Mouse (Mus musculus) c-Kit-positive CD71-positive TER-119-negative erythroid progenitor cells, embryonic 14.5 days (primary cell): ENCODE measurements around the gene Smtn.

Experiments used
- DNase-seq: peaks from one replicate; pipeline ENCODE4 v3.0.0-alpha.2; 2013; ENCODE audit warnings: low read depth

Gene Smtn

DNA sequence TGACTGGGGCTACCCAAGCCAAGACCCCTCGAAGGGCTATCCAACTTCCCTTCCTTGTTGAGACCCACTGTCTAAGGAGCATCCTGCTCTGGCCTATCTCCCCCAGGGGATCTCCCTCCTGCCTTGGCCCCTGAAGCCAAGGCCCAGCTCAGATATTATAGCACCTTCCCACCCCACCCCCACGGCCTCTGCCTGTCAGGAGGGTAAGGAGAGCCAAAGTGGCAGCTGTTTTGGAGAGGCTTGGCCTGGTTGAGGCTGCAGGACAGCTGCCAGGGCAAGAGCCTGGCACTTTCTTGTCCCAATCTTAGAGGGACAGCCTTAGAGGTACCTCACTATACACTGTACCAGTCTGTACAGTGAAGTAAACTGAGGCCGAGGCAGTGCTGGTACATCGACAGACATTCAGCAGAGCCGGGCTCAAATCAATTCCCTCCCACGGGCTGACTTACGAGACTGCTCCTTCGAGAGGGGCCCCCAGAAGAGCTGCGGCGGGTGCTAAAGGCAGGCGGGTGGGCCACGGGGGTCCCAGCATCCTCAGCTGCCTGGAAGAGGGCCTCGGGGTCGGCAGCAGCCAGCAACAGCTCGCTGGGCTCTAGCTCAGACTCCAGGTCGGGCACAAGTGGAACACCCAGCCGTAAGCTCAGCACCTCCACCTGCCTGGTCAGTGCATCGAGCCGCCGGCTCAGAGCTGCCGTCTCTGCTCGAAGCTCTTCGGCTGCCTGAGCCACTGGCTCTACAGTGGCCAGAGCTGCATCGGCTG is 13.3 kb downstream of the Smtn start:
- DNase-seq = no peak

DNA sequence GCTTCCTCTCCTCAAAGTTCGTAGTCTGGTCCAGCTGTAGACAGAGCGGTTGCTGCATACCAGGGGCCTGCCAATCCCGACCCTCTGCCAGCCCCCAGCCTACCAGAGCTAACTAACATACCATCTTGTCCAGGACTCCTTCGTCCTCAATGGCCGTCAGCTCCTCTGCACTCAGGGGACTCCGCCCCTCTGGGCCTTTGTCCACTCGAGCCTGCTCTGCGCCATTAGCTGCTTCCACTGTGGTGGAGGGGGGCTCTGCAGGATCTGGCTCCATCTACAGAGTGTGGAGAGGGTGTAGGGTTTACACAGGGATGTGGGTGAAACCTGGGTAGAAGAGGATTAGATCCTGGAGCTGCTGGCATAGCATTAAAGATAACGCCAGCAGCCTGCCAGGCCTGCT is 14.2 kb downstream of the Smtn start:
- DNase-seq = no peak

DNA sequence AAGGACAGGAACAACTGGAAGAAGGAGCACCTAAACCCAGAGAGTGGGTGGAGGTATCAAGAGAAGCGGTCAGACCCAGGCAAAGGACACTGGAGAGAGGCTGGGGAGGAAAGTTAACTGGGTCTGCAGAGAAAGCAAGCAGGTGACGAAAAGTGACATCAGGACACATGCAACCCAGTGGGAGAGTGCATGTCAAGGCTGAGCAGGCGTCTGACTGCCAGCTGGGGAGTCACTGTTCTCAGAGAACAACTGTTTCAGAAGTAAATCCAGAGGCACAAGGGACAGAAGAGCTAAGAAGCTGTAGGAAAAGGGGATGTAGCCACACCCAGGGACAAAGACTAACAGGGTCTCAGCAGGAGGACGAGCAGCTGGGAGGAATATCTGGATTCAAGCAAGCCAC is 14.9 kb downstream of the Smtn start:
- no peak for DNase-seq

DNA sequence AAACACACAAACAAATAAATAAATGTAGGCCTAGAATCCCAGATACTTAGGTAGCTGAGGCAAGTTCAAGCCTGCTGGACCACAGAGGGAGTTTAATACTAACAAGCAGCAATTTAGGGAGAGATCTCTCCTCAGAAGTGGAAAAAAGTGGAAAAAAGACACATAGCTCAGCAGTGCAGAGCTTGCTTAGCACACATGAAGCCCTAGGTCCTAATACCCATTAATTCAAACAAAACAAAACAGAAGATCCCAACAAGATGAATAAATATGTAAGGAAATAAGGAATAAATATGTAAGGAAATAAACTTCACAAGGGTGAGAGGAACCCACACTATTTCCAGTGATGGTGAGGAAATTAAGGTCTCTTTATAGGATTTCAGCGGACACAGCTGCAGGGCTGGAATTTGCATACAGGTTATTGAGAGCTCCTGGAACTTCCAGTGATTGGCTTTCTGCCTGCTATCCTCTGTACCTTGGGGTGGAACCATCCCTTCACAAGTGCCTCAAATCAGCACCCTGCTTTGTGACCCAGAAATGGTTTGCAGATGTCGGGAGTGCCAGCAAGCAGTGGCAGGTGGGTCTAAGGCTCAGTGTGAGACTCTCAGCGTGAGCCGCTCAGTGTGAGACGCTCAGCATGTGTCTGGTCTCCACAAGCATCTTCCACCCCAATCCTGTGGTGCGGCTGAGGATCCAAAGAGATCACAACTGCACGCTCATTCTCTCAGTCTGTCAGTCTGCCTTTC is 16.4 kb downstream of the Smtn start:
- DNase-seq = no peak

DNA sequence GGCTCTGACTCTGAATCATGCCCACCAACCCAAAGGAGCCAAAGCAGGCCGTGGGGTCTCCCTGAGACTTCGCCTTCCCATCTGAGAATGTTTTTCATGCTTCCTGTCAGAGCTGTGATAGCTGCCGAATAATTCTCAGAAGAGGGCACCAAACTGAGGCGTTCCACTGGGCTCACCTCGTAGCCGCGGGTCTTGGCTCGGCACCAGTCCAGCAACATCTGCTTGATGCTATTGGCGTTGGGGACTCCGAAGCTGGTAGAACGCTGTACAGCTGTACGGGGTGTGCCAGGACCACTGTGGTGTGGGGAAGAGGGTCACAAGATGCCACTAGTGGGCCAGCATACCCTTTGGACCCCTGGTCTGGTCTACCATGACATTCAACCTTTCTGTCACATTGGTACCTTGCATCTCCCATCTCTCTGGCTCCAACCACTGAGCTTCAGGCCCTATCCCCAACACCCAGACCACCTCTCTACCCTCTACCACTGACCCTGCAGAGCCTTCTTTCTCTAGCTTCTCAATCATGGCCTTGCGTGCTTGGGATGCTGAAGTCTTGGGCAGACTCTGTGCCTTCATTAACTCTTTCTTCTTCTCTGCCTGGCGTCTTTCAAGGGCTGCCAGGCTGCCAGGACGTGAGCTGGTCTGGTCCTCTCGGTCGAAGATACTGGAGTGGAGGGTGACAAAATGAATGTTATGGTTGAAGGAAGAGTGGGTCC is 18.0 kb downstream of the Smtn start:
- no peak for DNase-seq

DNA sequence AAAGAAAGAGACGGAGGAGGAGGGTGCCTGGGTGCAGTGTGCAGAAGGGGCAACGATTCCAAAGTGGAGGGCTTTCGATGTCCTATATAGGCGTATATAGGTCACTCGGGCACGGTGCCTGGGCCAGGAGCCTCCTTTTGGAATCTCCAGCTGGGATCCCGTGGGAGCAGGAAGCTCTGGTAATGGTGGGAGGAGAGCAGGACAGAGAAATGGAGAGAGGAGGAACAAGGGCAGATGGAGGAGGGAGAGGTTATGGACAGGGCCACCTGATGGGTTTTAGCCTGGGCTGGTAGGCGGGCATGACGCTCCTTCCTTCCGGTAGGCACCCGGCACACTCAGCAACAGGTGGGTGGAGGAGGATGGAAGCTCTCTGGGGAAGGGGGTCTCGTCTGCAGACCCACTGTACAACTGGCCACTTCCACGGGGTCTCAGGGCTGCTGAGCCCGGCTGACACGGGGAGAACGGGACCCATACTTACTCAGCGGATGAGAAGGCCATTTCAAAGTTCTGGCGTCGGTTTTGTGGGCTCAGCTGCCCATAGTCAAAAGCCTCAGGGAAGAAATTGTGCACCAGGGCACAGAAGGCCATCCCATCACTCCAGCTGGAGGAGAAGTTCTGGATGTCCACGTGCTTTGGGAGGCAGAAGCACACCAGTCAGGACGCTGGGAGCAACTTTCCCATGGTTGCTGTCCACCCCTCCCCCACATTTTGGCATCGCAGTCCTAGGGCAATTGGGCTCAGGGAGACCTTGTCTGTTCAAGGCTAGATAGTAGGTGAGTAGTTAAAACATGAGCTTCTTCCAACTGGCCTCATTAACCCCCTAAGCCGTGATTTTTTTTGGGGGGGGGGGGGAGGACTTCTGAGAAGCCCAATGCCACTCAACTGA is 18.8 kb downstream of the Smtn start:
- no peak for DNase-seq

DNA sequence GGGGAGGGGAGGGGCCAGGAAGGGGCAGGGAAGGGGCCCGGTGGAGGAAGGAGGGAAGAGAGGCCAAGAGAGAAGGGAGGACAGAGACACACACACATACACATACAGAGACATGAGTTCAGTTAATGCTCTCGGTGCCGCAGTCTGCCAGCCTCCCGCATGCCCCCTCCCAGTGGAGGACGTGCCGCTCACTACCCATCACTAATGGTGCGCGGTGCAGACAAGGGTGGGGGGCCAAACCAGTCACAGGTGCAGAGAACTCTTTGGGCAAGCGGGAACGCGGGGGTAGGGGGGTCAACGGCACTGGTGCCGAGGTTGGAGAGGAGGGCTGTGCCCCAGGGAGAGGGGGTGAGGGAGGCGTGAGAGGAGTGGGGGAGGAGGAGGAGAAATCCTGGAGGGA is 19.5 kb downstream of the Smtn start:
- no peak for DNase-seq

DNA sequence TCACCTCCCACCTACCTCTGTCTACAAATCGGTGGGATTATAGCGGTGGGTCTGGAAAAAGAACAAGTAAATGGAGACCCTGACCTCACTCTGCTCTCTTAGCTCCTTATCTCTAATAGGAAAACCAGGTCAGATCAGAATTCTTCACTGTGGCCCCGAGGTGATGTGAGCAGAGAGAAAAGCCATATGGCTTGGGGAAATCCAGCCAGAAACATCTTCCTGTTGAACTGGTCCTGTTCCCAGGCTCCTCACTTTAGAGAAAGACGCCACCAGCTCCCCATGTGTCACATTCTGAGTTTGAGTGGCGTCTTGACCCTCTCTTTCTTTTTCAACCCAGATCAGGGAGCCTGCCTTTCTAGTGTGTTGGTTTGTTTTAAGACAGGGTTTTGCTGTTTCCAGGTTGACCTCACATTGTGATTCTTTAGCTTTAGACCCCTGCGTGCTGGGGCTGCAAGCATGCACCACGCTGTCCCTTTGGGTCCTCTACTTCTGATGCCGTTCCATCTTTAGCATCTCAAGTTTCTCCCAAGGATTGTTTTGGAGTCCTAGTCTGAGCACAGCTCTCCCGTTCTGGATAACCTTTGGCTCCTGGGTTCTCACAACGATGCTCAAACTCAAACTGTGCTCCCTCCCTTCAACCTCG is 20.5 kb downstream of the Smtn start:
- no peak for DNase-seq

DNA sequence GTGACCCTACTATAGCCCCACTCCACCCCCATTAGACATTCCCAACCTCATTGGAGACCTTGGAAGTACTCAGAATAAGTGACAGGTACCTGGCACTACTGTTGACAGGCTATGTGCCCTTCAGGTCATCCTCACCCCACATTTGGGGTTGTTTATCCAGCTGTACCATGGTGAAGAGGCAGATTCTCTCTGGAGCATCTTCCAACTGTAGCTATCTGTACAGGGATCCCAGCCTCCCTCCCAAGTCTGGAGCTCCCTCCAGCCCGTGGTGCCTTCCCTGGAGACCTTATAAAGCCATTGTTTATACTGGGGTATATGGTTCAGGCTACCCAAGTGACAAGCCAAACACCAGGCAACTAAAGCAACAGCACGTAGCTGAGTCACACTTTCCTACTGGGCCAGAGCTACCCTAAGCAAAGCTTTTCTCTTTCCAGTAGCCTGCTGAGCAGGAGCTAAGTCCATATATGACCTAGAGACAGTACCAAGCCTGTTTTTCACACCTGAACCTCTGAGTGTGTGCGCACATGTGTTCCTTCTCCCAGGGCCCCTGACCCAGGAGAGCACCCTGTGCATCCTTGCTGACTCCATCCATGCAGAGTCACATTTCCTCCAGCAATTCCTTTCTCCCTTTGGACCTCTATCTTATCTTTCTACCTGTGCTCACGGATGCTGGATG is 21.2 kb downstream of the Smtn start:
- DNase-seq = no peak

DNA sequence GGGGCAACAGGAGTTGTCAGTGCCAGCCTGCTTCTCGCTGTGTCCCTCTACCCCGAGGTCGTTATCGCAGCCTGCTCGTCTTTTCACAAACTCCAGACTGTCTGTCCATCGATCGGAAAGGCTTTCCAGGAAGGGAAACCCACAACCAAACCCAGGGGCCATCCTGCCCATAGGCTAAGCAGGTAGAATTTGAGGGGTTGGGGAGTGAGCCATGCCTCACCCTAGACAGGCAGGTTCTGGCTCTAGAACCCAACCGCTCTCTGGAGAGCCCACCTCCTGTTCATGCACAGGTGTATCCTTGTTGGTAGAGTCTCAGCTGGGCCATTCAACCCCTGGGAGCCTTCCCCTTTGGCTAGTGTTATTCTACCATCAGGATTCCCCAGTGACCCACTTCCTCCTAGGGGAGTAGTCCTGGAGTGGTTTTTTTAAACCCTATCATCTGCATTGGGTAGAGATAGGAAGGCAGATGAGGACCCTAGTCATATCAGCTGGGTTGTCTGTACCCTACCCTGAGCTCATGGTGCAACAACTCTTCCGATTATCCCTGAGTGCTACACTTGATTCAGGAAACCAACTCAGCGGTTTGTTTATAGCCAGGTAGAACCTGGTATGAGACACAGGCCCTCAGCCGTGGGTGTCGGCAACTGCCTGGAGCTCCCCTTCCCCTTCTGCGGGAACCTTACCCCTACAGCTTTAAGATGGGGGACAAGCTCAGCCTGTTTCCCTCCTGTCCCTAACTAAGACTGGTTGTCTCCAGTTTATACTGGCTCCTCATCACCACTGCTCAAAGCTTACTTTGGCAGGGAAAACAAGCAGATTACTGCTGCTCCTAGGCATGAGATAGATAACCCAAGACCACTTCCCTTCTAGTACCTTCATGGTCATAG is 22.3 kb downstream of the Smtn start:
- DNase-seq = no peak

DNA sequence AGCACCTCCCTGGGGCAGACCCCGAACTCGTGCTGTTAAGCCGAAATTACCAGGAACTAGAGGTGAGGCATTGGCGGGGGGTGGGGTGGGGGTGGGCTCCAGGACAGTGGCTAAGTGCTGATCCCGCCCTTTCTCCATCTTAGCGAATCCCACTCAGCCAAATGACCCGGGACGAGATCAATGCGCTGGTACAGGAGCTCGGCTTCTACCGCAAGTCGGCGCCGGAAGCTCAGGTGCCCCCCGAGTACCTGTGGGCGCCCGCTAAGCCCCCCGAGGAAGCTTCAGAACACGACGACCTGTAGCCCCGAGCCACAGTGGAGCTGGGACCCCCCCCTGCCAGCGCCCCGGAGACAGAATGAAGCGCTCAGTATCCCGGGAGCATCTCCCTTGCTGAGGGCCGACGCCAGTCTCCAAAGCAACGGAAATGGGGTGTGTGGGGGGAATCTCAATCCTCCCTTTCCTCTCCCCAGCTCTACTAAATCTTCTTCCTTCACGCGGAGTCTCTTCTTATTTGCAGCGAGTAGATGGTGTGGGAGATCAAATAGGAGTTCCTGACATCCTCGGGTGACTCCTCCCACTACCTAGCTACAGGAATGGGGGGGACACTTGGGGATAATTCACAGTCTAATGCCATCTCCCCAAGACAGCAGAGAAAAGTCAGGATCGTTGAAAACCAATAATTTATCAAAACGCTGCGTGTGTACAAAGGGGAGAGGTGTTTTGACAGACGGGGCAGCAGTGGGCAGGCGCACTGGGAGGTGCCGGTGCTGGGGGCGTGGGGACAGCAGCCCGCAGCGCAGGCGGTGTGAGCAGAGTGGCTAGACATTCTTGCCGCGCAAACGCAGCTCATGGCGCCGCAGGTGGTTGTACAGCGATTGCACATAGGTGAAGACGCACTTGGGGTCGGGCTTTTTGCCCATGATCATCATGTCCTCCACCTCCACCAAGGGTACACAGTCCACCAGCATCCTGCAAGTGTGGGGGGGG is 23.3 kb downstream of the Smtn start:
- DNase-seq = no peak

DNA sequence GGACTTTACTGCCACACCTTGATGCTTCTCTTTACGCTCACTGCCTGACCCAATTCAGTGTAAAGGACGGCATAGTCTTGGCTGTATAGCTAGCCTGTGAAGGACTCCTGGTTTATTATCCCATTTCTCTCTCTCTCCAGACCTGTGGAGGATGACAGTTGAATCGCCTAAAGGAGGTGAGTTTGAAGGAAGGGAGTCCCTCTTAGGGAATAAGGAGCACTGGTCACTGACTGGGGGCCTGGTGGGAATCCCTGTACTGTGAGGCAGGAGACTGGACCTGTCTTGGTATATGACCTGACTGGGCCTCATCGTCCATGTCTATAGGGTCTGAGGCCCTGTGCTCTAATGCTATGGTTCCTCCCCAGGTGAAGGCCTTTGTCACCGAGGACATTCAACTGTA is 24.3 kb downstream of the Smtn start:
- no peak for DNase-seq

DNA sequence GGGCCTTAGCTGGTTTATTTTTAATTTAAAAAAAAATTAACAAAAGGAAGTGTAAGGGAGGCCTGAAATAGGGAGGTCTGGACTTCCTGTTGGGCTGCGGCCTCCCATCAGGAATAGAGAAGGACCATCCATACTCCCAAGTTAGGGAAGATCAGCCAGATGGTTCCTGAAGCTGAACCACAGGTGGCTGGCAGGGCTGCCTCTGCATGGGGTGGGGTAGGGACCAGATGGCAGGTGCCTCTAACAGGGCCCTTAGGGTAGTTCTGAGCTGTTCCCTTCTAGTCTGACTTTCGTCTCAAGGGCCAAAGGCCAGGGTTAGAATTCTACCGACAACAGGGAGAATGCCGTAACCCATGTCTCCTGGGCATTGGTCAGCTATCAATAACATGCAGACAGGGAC is 24.8 kb downstream of the Smtn start:
- no peak for DNase-seq

DNA sequence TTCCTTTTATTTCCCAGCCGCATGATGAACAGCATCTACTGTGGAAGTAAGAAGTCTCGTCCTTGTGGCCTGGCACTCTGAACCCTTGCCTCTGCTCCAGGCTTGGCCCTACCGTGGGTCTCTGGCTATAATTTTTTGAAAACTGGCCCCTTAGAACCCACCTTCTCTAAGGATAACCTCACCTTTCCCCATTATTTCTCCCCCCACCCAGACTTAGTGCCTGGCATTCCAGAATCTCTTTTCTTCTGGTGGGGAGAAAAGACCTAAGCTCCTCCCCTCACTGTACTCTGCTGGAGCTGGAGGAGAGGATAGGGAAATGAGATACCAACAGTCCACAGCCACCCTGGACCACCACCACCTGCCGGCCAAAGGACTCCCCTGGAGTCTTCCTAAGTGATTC is 25.2 kb downstream of the Smtn start:
- DNase-seq = no peak

DNA sequence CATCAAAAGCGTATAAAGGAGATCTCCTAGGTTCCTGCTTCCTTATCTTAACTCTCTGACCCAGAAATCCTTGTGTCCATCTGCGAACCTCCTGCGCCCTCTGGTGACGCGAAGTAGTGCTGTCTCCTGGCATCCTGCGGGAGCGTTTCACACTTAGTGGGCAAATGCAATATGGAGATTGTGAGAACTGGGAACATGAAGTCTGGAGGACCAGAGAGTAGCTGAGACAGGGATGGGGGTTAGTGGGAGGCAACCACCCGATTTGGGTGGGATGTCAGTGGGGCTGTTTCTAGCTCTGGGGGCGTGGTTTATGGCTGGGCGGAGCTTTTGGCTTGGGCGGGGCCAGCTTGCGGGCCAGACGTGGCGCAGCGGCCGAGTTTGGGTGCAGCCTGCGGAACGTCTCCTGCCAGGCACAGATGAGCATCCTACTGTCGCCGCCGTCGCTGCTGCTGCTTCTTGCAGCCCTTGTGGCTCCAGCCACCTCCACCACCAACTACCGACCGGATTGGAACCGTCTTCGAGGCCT is 25.8 kb downstream of the Smtn start, which contains the start of gene Selenom:
Selenom (plus strand) TSS at position 156 of the 526 bp plus-strand sequence.
- DNase-seq = peak; percentile 66

DNA sequence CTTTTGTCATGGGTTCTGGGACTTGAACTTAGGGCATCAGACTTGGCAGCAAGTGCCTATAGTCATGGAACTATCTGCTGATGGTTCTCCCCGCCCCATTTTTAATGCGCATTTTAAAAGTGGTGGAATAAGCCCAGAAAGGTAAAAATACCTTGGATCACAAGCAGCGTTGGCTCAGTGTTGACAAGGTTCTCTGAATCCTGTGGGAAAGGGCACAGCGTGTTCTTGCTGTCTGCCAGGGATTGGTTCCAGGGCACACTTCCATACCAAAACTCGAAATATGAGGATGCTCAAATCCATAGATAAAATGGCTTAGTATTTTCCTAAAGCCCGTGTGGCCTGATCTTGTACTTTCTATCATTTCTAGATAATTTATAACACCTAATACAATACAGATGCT is 27.1 kb downstream of the Smtn start:
- no peak for DNase-seq

DNA sequence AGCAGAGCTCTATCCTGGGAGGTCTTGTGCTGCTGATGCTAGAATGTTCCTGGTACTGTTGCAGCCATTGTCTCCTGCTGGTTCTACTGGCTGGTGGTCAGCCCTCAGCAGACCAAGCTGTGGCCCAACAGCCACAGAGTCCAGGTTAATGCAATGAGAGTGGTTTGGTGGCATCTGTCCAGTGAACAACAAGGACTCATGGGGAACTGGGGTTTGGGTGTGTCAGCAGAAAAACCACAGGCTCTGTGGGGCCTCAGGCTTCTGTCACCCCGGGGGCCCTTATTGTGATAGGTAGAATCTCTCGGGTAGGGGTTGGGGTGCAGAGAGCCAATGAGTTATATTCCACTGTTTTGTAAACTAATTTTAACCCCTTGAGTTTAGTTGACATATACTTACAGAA is 30.1 kb downstream of the Smtn start:
- no peak for DNase-seq
